ENCODE assay signal across 9 mouse cellular contexts in the genomic region with DNA sequence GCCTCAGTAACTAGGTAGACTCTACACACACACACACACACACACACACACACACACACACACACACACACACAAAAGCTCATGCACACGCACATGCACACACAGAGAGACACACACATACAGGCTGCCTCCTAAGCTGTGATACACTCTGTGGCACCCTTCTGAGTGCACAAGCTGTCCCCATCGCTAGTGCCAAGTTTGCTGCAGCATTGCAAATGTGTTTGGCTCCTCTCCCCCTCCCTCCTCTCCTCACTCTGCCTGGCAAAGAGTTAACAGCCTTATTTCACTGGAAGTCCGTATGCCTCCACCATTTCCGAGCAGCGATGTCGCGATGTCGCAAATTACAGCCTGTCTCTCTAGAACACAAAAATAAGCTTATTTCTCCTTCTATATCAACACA.
DNase-seq lines count a peak whose midpoint lies in the region.
"Had no signal": no experiment of that assay in that cellular context is flagged by ENCODE, and none has a peak within 500 bp of the region (broad histone marks: within the 10 kb centered on the region; RNA-seq: fewer than 3 reads in every experiment).

No protein-coding gene starts in this region.

- peak; percentile 4 for DNase-seq in adrenal gland, postnatal 25 days
- no peak for DNase-seq in adrenal gland, adult 8-10 months
- DNase-seq in cerebellum, adult 18-20 months = peak; percentile 89 to 95
- peak; percentile 19 to 22 for DNase-seq in frontal cortex, postnatal 25 days (ENCODE audit: low spot score in 2 of 2)
- peak; percentile 70 to 93 for DNase-seq in left cerebral cortex, postnatal 14 days (ENCODE audit: low spot score in 2 of 2)
- DNase-seq in gastrocnemius, adult 8-10 months (ENCODE audit: low spot score in 2 of 2) = no peak
- no peak for DNase-seq in retina, embryonic 14.5 days (ENCODE audit: low spot score)
- DNase-seq in heart, adult 18-20 months = no peak
- DNase-seq: heart, postnatal 14 days had no signal

- intact Hi-C loops in left cerebral cortex, postnatal 14 days (cut with DNase I) = no loop called here

Comparison
In these comparisons a context has a peak if more than half of its experiments do, and no peak if none do; other contexts are left out.
1. DNase-seq: peak in adrenal gland, postnatal 25 days (single experiment), cerebellum, adult 18-20 months (2 of 2), frontal cortex, postnatal 25 days (2 of 2) and left cerebral cortex, postnatal 14 days (2 of 2); none in adrenal gland, adult 8-10 months (single experiment), gastrocnemius, adult 8-10 months (0 of 2), retina, embryonic 14.5 days (single experiment) and heart, adult 18-20 months (0 of 2).